Mouse (Mus musculus): ENCODE results near the gene Kif5a. TPM values are rescaled to one million over a fixed set of nuclear protein-coding genes. Genes with fewer than 3 reads are reported as not detected.
"Not testable (repeated sequence)": the region's sequence is repeated elsewhere in the genome, so short reads cannot be mapped to it uniquely, and the experiment has no call there.

The Kif5a gene
- total RNA-seq, 1 experiment = 6.2 TPM

GRCm38 (mm10) chr10:127193011-127193410, 70.1 kb downstream of the Kif5a start:
- H3K36me3 ChIP-seq (ENCODE audit: control insufficient read depth, insufficient read depth, low read length, poor library complexity, severe bottlenecking) = peaks cover 6% of the 10 kb centered on the region; the same call in 1 of the 2 replicates
- no peak overlapping the region for H3K27ac ChIP-seq (ENCODE audit: insufficient read depth, low read depth, low read length, poor library complexity, severe bottlenecking)
- H3K9me3 ChIP-seq (ENCODE audit: control insufficient read depth, insufficient read depth, low read depth, low read length) = no peaks in the 10 kb centered on the region
- DNase-seq (ENCODE audit: low read depth, low spot score) = no peak
- H3K9ac ChIP-seq (ENCODE audit: insufficient read depth, low read depth, low read length, poor library complexity, severe bottlenecking) = no peak overlapping the region
- peaks cover 9 to 29% of the 10 kb centered on the region in 2 experiments for H3K4me1 ChIP-seq (ENCODE audit: control insufficient read depth in 2 of 2, insufficient read depth in 2 of 2, low read length in 2 of 2, poor library complexity in 1 of 2)
- in situ Hi-C loops (cut with MboI; ENCODE audit: low sequenced_read_pairs in 2 of 2, unreplicated experiment in 2 of 2) = no loop called here
- no peak overlapping the region for H3K4me3 ChIP-seq (ENCODE audit: insufficient read depth in 1 of 2, low read depth in 1 of 2, low read length in 2 of 2, poor library complexity in 1 of 2, severe bottlenecking in 1 of 2)
- TF ChIP-seq ZC3H11A (IDR thresholded peaks at IDR 0.05; ENCODE audit: borderline replicate concordance, low read depth, low read length) (no peak), CHD2 (IDR thresholded peaks at IDR 0.05; ENCODE audit: low read depth, low read length) (no peak), ZNF384 (IDR thresholded peaks at IDR 0.05; ENCODE audit: low read depth, low read length) (no peak), MAFK (IDR thresholded peaks at IDR 0.05; ENCODE audit: insufficient read depth, low read depth, low read length) (no peak), HCFC1 (IDR thresholded peaks at IDR 0.05; ENCODE audit: borderline replicate concordance, insufficient read depth, low read length) (no peak)

- H3K4me3 ChIP-seq (ENCODE audit: insufficient read depth in 1 of 2, low read depth in 1 of 2, low read length in 2 of 2, poor library complexity in 1 of 2, severe bottlenecking in 1 of 2); in situ Hi-C loops (cut with MboI; ENCODE audit: low sequenced_read_pairs in 2 of 2, unreplicated experiment in 2 of 2); H3K9ac ChIP-seq (ENCODE audit: insufficient read depth, low read depth, low read length, poor library complexity, severe bottlenecking); H3K36me3 ChIP-seq (ENCODE audit: control insufficient read depth, insufficient read depth, low read length, poor library complexity, severe bottlenecking); H3K27ac ChIP-seq (ENCODE audit: insufficient read depth, low read depth, low read length, poor library complexity, severe bottlenecking); H3K9me3 ChIP-seq (ENCODE audit: control insufficient read depth, insufficient read depth, low read depth, low read length); DNase-seq (ENCODE audit: low read depth, low spot score): not testable (repeated sequence)
- peaks cover 5 to 28% of the 10 kb centered on the region in 2 experiments for H3K4me1 ChIP-seq (ENCODE audit: control insufficient read depth in 2 of 2, insufficient read depth in 2 of 2, low read length in 2 of 2, poor library complexity in 1 of 2)
- peak; percentile 52; the same call in 1 of the 2 replicates for TF ChIP-seq ZNF384 (IDR thresholded peaks at IDR 0.05; ENCODE audit: low read depth, low read length)
Observed at GRCm38 (mm10) chr10:127192057-127192328, 71.2 kb downstream of the Kif5a start.

- Histone ChIP-seq H3K9me3 (ENCODE audit: control insufficient read depth, insufficient read depth, low read depth, low read length) (no peaks in the 10 kb centered on the region), H3K4me1 (ENCODE audit: control insufficient read depth in 2 of 2, insufficient read depth in 2 of 2, low read length in 2 of 2, poor library complexity in 1 of 2) (peaks cover 5 to 24% of the 10 kb centered on the region in 2 experiments), H3K4me3 (ENCODE audit: insufficient read depth in 1 of 2, low read depth in 1 of 2, low read length in 2 of 2, poor library complexity in 1 of 2, severe bottlenecking in 1 of 2) (no peak overlapping the region), H3K27ac (ENCODE audit: insufficient read depth, low read depth, low read length, poor library complexity, severe bottlenecking) (no peak overlapping the region), H3K9ac (ENCODE audit: insufficient read depth, low read depth, low read length, poor library complexity, severe bottlenecking) (no peak overlapping the region), H3K36me3 (ENCODE audit: control insufficient read depth, insufficient read depth, low read length, poor library complexity, severe bottlenecking) (peaks cover 7% of the 10 kb centered on the region; the same call in 1 of the 2 replicates)
- TF ChIP-seq CHD2 (IDR thresholded peaks at IDR 0.05; ENCODE audit: low read depth, low read length) (no peak), MAFK (IDR thresholded peaks at IDR 0.05; ENCODE audit: insufficient read depth, low read depth, low read length) (no peak), ZNF384 (IDR thresholded peaks at IDR 0.05; ENCODE audit: low read depth, low read length) (no peak), HCFC1 (IDR thresholded peaks at IDR 0.05; ENCODE audit: borderline replicate concordance, insufficient read depth, low read length) (no peak), ZC3H11A (IDR thresholded peaks at IDR 0.05; ENCODE audit: borderline replicate concordance, low read depth, low read length) (no peak)
- DNase-seq (ENCODE audit: low read depth, low spot score) = no peak
- in situ Hi-C loops (cut with MboI; ENCODE audit: low sequenced_read_pairs in 2 of 2, unreplicated experiment in 2 of 2) = no loop called here
Observed at GRCm38 (mm10) chr10:127191191-127192056, 71.7 kb downstream of the Kif5a start.

GRCm38 (mm10) chr10:127190398-127191190, 72.6 kb downstream of the Kif5a start:
- Histone ChIP-seq H3K9ac (ENCODE audit: insufficient read depth, low read depth, low read length, poor library complexity, severe bottlenecking) (no peak overlapping the region), H3K4me3 (ENCODE audit: insufficient read depth in 1 of 2, low read depth in 1 of 2, low read length in 2 of 2, poor library complexity in 1 of 2, severe bottlenecking in 1 of 2) (peak overlapping the region in 1 of 2 experiments; percentile 99; a peak in 2 of 4 replicates), H3K9me3 (ENCODE audit: control insufficient read depth, insufficient read depth, low read depth, low read length) (no peaks in the 10 kb centered on the region), H3K36me3 (ENCODE audit: control insufficient read depth, insufficient read depth, low read length, poor library complexity, severe bottlenecking) (peaks cover 12% of the 10 kb centered on the region; the same call in 1 of the 2 replicates), H3K4me1 (ENCODE audit: control insufficient read depth in 2 of 2, insufficient read depth in 2 of 2, low read length in 2 of 2, poor library complexity in 1 of 2) (peaks cover 5 to 26% of the 10 kb centered on the region in 2 experiments), H3K27ac (ENCODE audit: insufficient read depth, low read depth, low read length, poor library complexity, severe bottlenecking) (no peak overlapping the region)
- in situ Hi-C loops (cut with MboI; ENCODE audit: low sequenced_read_pairs in 2 of 2, unreplicated experiment in 2 of 2) = no loop called here
- DNase-seq (ENCODE audit: low read depth, low spot score) = no peak
- no peak for TF ChIP-seq ZC3H11A (IDR thresholded peaks at IDR 0.05; ENCODE audit: borderline replicate concordance, low read depth, low read length)
- TF ChIP-seq ZNF384 (IDR thresholded peaks at IDR 0.05; ENCODE audit: low read depth, low read length) = no peak
- TF ChIP-seq CHD2 (IDR thresholded peaks at IDR 0.05; ENCODE audit: low read depth, low read length) = no peak

Data from ES-E14 (cell line).